Mouse (Mus musculus): ENCODE measurements around the gene Phospho1. TPM values are rescaled to one million over a fixed set of nuclear protein-coding genes. Genes with fewer than 3 reads are reported as not detected.
"Not testable (repeated sequence)": the region's sequence is repeated elsewhere in the genome, so short reads cannot be mapped to it uniquely, and the experiment has no call there.

The Phospho1 gene
- total and polyA plus RNA-seq, 2 experiments from 2014 or later, result 0.59 to 5.2 TPM

DNA sequence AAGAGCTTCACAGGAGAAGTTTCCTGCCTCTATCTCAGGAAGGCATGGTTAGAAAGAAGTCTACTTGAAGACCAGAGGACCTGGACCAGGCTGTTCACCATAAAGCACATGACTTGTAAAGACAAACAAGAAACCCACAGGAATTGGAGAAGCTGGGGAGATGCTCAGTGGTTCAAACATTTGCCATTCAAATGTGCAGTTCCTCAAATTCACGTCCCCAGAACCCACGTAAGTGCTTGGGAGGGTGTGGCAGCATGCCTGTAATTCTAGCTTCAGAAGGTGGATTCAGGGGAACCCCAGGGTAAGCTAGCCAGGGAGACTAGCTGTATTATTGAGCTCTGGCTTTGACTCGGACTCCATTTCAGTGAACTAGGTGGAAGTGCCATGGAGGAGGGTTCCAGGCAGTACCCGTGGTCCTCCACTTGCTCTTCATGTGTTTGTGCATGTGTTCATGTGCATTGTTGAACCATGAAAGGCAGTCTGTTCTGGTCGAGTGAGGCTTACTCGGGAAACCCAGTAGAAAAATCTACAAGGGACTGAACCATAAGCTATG lies 45.7 kb downstream of the Phospho1 start:
- DNase-seq (ENCODE audit: low spot score) (no peak), ATAC-seq (no peak)
- no peaks in the 10 kb centered on the region for H3K36me3 ChIP-seq (ENCODE audit: insufficient read depth, low read length)
- no peak overlapping the region for H3K4me3 ChIP-seq (ENCODE audit: low read length)
- H3K4me1 ChIP-seq (ENCODE audit: insufficient read depth, low read length), result no peaks in the 10 kb centered on the region
- no peak overlapping the region for H3K4me2 ChIP-seq (ENCODE audit: low read depth, low read length)
- 76% methylated on average over 6 of the region's 6 CpGs for WGBS
- TF ChIP-seq CTCF (IDR thresholded peaks at IDR 0.05; ENCODE audit: low read depth), result no peak
- H3K9me3 ChIP-seq (ENCODE audit: low read length), result no peaks in the 10 kb centered on the region
- no peaks in the 10 kb centered on the region for H3K27me3 ChIP-seq (ENCODE audit: insufficient read depth, low read length)
- H3K9ac ChIP-seq (replicated peaks; ENCODE audit: low read length), result no peak overlapping the region
- no peak overlapping the region for H3K27ac ChIP-seq

DNA sequence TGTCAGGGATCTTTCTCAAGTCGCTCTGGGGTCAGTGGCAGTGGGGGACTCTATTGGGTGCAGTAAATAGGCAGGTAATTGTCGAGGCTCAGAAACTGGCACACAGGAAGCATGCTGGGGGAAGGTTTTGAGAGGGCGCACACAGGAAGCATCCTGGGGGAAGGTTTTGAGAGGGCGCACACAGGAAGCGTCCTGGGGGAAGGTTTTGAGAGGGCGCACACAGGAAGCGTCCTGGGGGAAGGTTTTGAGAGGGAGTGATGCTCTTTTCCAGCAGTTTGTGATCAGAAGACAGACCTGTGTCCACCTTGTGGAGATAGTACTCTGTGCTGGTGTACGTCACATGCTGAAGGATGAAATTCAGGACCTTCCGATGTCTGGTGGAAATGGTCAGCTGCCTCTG lies 51.5 kb downstream of the Phospho1 start:
- DNase-seq (ENCODE audit: low spot score) (peak; percentile 46), ATAC-seq (peak; percentile 70)
- H3K27ac ChIP-seq, result no peak overlapping the region
- H3K4me1 ChIP-seq (ENCODE audit: insufficient read depth, low read length), result no peaks in the 10 kb centered on the region
- H3K27me3 ChIP-seq (ENCODE audit: insufficient read depth, low read length), result no peaks in the 10 kb centered on the region
- H3K36me3 ChIP-seq (ENCODE audit: insufficient read depth, low read length), result no peaks in the 10 kb centered on the region
- H3K9me3 ChIP-seq (ENCODE audit: low read length), result no peaks in the 10 kb centered on the region
- H3K9ac ChIP-seq (replicated peaks; ENCODE audit: low read length), result no peak overlapping the region
- no peak overlapping the region; the same call in 1 of the 2 replicates for H3K4me3 ChIP-seq (ENCODE audit: low read length)
- peak overlapping the region; percentile 41; the same call in 1 of the 2 replicates for H3K4me2 ChIP-seq (ENCODE audit: low read depth, low read length)
- WGBS, result 31% methylated on average over 9 of the region's 9 CpGs
- no peak for TF ChIP-seq CTCF (IDR thresholded peaks at IDR 0.05; ENCODE audit: low read depth)

- Histone ChIP-seq H3K36me3 (ENCODE audit: insufficient read depth, low read length) (no peaks in the 10 kb centered on the region), H3K4me2 (ENCODE audit: low read depth, low read length) (peak overlapping the region; percentile 41; the same call in 1 of the 2 replicates), H3K27me3 (ENCODE audit: insufficient read depth, low read length) (no peaks in the 10 kb centered on the region), H3K9ac (replicated peaks; ENCODE audit: low read length) (no peak overlapping the region), H3K4me1 (ENCODE audit: insufficient read depth, low read length) (no peaks in the 10 kb centered on the region), H3K4me3 (ENCODE audit: low read length) (no peak overlapping the region; the same call in 1 of the 2 replicates), H3K9me3 (ENCODE audit: low read length) (no peaks in the 10 kb centered on the region), H3K27ac (no peak overlapping the region)
- peak; percentile 89 for TF ChIP-seq CTCF (IDR thresholded peaks at IDR 0.05; ENCODE audit: low read depth)
- ATAC-seq (peak; percentile 35; the same call in 1 of the 2 replicates), DNase-seq (ENCODE audit: low spot score) (peak; percentile 79)
- WGBS, result 22% methylated on average over 7 of the region's 7 CpGs
Observed at GRCm38 (mm10) chr11:95876296-95876695, 52.0 kb downstream of the Phospho1 start.

DNA sequence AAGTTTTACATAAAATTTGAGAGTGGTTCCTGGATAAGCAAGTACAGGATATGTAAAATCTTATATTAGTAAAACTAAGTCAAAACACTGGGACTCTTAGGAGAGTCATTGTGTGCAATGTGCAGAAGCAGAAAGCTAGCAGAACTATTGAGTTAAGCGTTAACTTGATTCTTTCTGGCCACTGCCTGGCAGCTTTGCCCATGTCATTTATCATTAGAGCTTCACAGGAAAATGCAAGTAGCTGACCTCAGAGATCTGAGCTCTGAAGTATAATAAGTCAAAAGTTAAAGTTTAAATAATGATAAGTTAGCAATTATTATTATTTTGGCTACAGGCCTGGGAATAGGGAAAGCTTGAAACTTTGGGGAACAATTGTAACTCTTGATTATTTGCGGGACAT lies 55.6 kb downstream of the Phospho1 start:
- WGBS, result 68% methylated on average over 2 of the region's 2 CpGs
- H3K4me1 ChIP-seq (ENCODE audit: insufficient read depth, low read length); H3K4me2 ChIP-seq (ENCODE audit: low read depth, low read length); H3K27ac ChIP-seq; H3K27me3 ChIP-seq (ENCODE audit: insufficient read depth, low read length); H3K36me3 ChIP-seq (ENCODE audit: insufficient read depth, low read length); DNase-seq (ENCODE audit: low spot score); H3K9ac ChIP-seq (replicated peaks; ENCODE audit: low read length); H3K9me3 ChIP-seq (ENCODE audit: low read length); ATAC-seq; H3K4me3 ChIP-seq (ENCODE audit: low read length): not testable (repeated sequence)

Other genes starting within 250 kb of the Phospho1 start
- 53.2 and 66.9 TPM in 2 replicates for gene Ngfr, start 236.8 kb upstream of the Phospho1 start, total RNA-seq (2014; rRNA removed)
- 25.4 and 31.0 TPM in 2 replicates for gene Ngfr, start 236.8 kb upstream of the Phospho1 start, polyA plus RNA-seq (2015; fragmentation: Nextera tagmentation; extraction: Ambion mirVana)
- gene Phb, start 157.5 kb upstream of the Phospho1 start, total RNA-seq (2014; rRNA removed), result 143 and 156 TPM in 2 replicates
- gene Phb, start 157.5 kb upstream of the Phospho1 start, polyA plus RNA-seq (2015; fragmentation: Nextera tagmentation; extraction: Ambion mirVana), result 197 and 214 TPM in 2 replicates
- gene Zfp652, start 111.8 kb upstream of the Phospho1 start, total RNA-seq (2014; rRNA removed), result 23.0 and 28.8 TPM in 2 replicates
- 14.7 and 15.2 TPM in 2 replicates for gene Zfp652, start 111.8 kb upstream of the Phospho1 start, polyA plus RNA-seq (2015; fragmentation: Nextera tagmentation; extraction: Ambion mirVana)
- gene B130006D01Rik, start 100.9 kb upstream of the Phospho1 start, total RNA-seq (2014; rRNA removed), result 1.8 and 2.0 TPM in 2 replicates
- gene B130006D01Rik, start 100.9 kb upstream of the Phospho1 start, polyA plus RNA-seq (2015; fragmentation: Nextera tagmentation; extraction: Ambion mirVana), result 0.77 and 0.88 TPM in 2 replicates
- 0.63 TPM in 1 of 2 replicates, not detected in the other for gene Gngt2, start 12.7 kb downstream of the Phospho1 start, total RNA-seq (2014; rRNA removed)
- gene Gngt2, start 12.7 kb downstream of the Phospho1 start, polyA plus RNA-seq (2015; fragmentation: Nextera tagmentation; extraction: Ambion mirVana), result 2.9 and 3.9 TPM in 2 replicates
- 1.9 and 3.2 TPM in 2 replicates for gene Abi3, start 18.0 kb downstream of the Phospho1 start, total RNA-seq (2014; rRNA removed)
- 1.6 and 3.1 TPM in 2 replicates for gene Abi3, start 18.0 kb downstream of the Phospho1 start, polyA plus RNA-seq (2015; fragmentation: Nextera tagmentation; extraction: Ambion mirVana)
- gene B4galnt2, start 90.4 kb downstream of the Phospho1 start, total RNA-seq (2014; rRNA removed), result not detected in 2 replicates
- gene B4galnt2, start 90.4 kb downstream of the Phospho1 start, polyA plus RNA-seq (2015; fragmentation: Nextera tagmentation; extraction: Ambion mirVana), result not detected in 2 replicates
- gene Igf2bp1, start 181.4 kb downstream of the Phospho1 start, total RNA-seq (2014; rRNA removed), result 4.1 and 5.3 TPM in 2 replicates
- 2.8 and 3.5 TPM in 2 replicates for gene Igf2bp1, start 181.4 kb downstream of the Phospho1 start, polyA plus RNA-seq (2015; fragmentation: Nextera tagmentation; extraction: Ambion mirVana)
- not detected in 2 replicates for gene Gip, start 200.0 kb downstream of the Phospho1 start, total RNA-seq (2014; rRNA removed)
- gene Gip, start 200.0 kb downstream of the Phospho1 start, polyA plus RNA-seq (2015; fragmentation: Nextera tagmentation; extraction: Ambion mirVana), result not detected in 2 replicates
- gene Snf8, start 210.4 kb downstream of the Phospho1 start, total RNA-seq (2014; rRNA removed), result 18.6 and 21.4 TPM in 2 replicates
- gene Snf8, start 210.4 kb downstream of the Phospho1 start, polyA plus RNA-seq (2015; fragmentation: Nextera tagmentation; extraction: Ambion mirVana), result 114 and 115 TPM in 2 replicates
- 48.2 and 50.1 TPM in 2 replicates for gene Ube2z, start 240.9 kb downstream of the Phospho1 start, total RNA-seq (2014; rRNA removed)
- gene Ube2z, start 240.9 kb downstream of the Phospho1 start, polyA plus RNA-seq (2015; fragmentation: Nextera tagmentation; extraction: Ambion mirVana), result 30.3 and 32.9 TPM in 2 replicates

Data from hindbrain, postnatal 0 days (tissue).